Mouse (Mus musculus) right cerebral cortex, postnatal 36 days (tissue): ENCODE results near the gene Polr2b.

Experiments used
- DNase-seq, 2 experiments: peaks; one replicate each; pipeline ENCODE4 v3.0.0; 2022; ENCODE audit warnings: low spot score in 2 of 2, mixed read lengths in 1 of 2

Gene Polr2b

GRCm38 (mm10) chr5:77292803-77293522, 17.0 kb upstream of the Polr2b start:
- DNase-seq: no peak

- no peak for DNase-seq
These were observed 10.5 kb upstream of the Polr2b start for GRCm38 (mm10) chr5:77299486-77299885.

- DNase-seq: peak in 1 of 2 experiments; percentile 9
These were observed 8.5 kb upstream of the Polr2b start for GRCm38 (mm10) chr5:77301296-77301903.

GRCm38 (mm10) chr5:77307821-77308553, 2.0 kb upstream of the Polr2b start:
- DNase-seq: no peak

- peak; percentile 16 for DNase-seq
These were observed 668 bp upstream of the Polr2b start for GRCm38 (mm10) chr5:77309051-77309906.

- no peak for DNase-seq
These were observed 4.3 kb downstream of the Polr2b start for GRCm38 (mm10) chr5:77314206-77314605.

- DNase-seq: no peak
These were observed 5.0 kb downstream of the Polr2b start for GRCm38 (mm10) chr5:77314986-77315385.

- DNase-seq: no peak
These were observed 15.0 kb downstream of the Polr2b start for GRCm38 (mm10) chr5:77324936-77325335.

- DNase-seq: no peak
These were observed 20.2 kb downstream of the Polr2b start for GRCm38 (mm10) chr5:77330154-77330553.

- DNase-seq: no peak
These were observed 30.1 kb downstream of the Polr2b start for GRCm38 (mm10) chr5:77340033-77340432.

- no peak for DNase-seq
These were observed 39.0 kb downstream of the Polr2b start for GRCm38 (mm10) chr5:77348901-77349300.

GRCm38 (mm10) chr5:77349971-77350658, 40.2 kb downstream of the Polr2b start:
- no peak for DNase-seq

- no peak for DNase-seq
These were observed 41.7 kb downstream of the Polr2b start for GRCm38 (mm10) chr5:77351691-77352090.

- peak; percentile 79 to 87 for DNase-seq
These were observed 44.4 kb downstream of the Polr2b start for GRCm38 (mm10) chr5:77354361-77354787.

- no peak for DNase-seq
These were observed 45.6 kb downstream of the Polr2b start for GRCm38 (mm10) chr5:77355307-77356265.

- DNase-seq: no peak
These were observed 47.6 kb downstream of the Polr2b start for GRCm38 (mm10) chr5:77357405-77358149.

GRCm38 (mm10) chr5:77358347-77358746, 48.4 kb downstream of the Polr2b start:
- no peak for DNase-seq

- no peak for DNase-seq
These were observed 50.0 kb downstream of the Polr2b start for GRCm38 (mm10) chr5:77359971-77360370.

GRCm38 (mm10) chr5:77361006-77361405, 51.1 kb downstream of the Polr2b start:
- no peak for DNase-seq
